Mouse (Mus musculus) erythroblast, embryonic 14.5 days (primary cell): ENCODE results near the gene Fads6. TPM values are rescaled to one million over a fixed set of nuclear protein-coding genes. Genes with fewer than 3 reads are reported as not detected.

Source experiments
- H3K27me3 ChIP-seq: 2 replicates; pipeline ENCODE4 v1.6.1; 2012; ENCODE audit warnings: inconsistent platforms; ENCODE audit not compliant: control insufficient read depth
- H3K36me3 ChIP-seq: 2 replicates; pipeline ENCODE4 v1.6.1; 2012; ENCODE audit warnings: mild to moderate bottlenecking, inconsistent platforms; ENCODE audit not compliant: control insufficient read depth
- H3K4me1 ChIP-seq: 2 replicates; pipeline ENCODE4 v1.6.1; 2012; ENCODE audit warnings: inconsistent platforms; ENCODE audit not compliant: control insufficient read depth
- H3K4me3 ChIP-seq: replicated peaks from 2 replicates; pipeline ENCODE3; 2012; ENCODE audit warnings: moderate library complexity, mild to moderate bottlenecking, inconsistent platforms
- H3K9me3 ChIP-seq: 2 replicates; pipeline ENCODE4 v1.6.1; 2012; ENCODE audit warnings: low read length, inconsistent platforms, mixed read lengths; ENCODE audit not compliant: control insufficient read depth
- GATA1 ChIP-seq: IDR thresholded peaks from 2 replicates; pipeline ENCODE4 v1.6.1; 2012; ENCODE audit warnings: low read length, inconsistent platforms, mixed read lengths
- TAL1 ChIP-seq: IDR thresholded peaks from 3 replicates; pipeline ENCODE4 v1.6.1; 2012; ENCODE audit warnings: low read length, inconsistent platforms, mixed read lengths
- polyA plus RNA-seq: library from polyadenylated mRNA; stranded (reverse); fragments of >175 nt; gene quantifications from 2 replicates; pipeline ENCODE4 v1.2.3, GENCODE M21; 2012

Gene Fads6
- polyA plus RNA-seq, 1 experiment, result 0.01 TPM

- Histone ChIP-seq H3K4me1 (peaks cover 3% of the 10 kb centered on the region; the same call in 1 of the 2 replicates), H3K4me3 (no peak overlapping the region), H3K36me3 (no peaks in the 10 kb centered on the region; the same call in 1 of the 2 replicates), H3K9me3 (no peaks in the 10 kb centered on the region), H3K27me3 (no peaks in the 10 kb centered on the region; the same call in 1 of the 2 replicates)
- TF ChIP-seq GATA1 (no peak), TAL1 (no peak)
Observed at GRCm38 (mm10) chr11:115290919-115291318, 6.5 kb downstream of the Fads6 start.

GRCm38 (mm10) chr11:115290314-115290713 is 7.1 kb downstream of the Fads6 start:
- no peaks in the 10 kb centered on the region for H3K9me3 ChIP-seq
- H3K36me3 ChIP-seq, result no peaks in the 10 kb centered on the region; the same call in 1 of the 2 replicates
- no peak overlapping the region for H3K4me3 ChIP-seq
- no peak for TF ChIP-seq TAL1
- H3K4me1 ChIP-seq, result peaks cover 3% of the 10 kb centered on the region; the same call in 1 of the 2 replicates
- H3K27me3 ChIP-seq, result no peaks in the 10 kb centered on the region; the same call in 1 of the 2 replicates

- no peaks in the 10 kb centered on the region for H3K9me3 ChIP-seq
- peaks cover 3% of the 10 kb centered on the region; the same call in 1 of the 2 replicates for H3K4me1 ChIP-seq
- no peak overlapping the region for H3K4me3 ChIP-seq
- TF ChIP-seq TAL1, result no peak
- TF ChIP-seq GATA1, result no peak
- H3K36me3 ChIP-seq, result no peaks in the 10 kb centered on the region; the same call in 1 of the 2 replicates
- no peaks in the 10 kb centered on the region; the same call in 1 of the 2 replicates for H3K27me3 ChIP-seq
Observed at GRCm38 (mm10) chr11:115289885-115290284, 7.6 kb downstream of the Fads6 start.

GRCm38 (mm10) chr11:115288305-115288704 is 9.2 kb downstream of the Fads6 start:
- no peak overlapping the region for H3K4me3 ChIP-seq
- peaks cover 3% of the 10 kb centered on the region; the same call in 1 of the 2 replicates for H3K4me1 ChIP-seq
- no peaks in the 10 kb centered on the region; the same call in 1 of the 2 replicates for H3K36me3 ChIP-seq
- TF ChIP-seq GATA1 (no peak), TAL1 (no peak)
- no peaks in the 10 kb centered on the region for H3K27me3 ChIP-seq
- no peaks in the 10 kb centered on the region for H3K9me3 ChIP-seq

GRCm38 (mm10) chr11:115287386-115287785 is 10.1 kb downstream of the Fads6 start:
- peaks cover 3% of the 10 kb centered on the region for H3K4me1 ChIP-seq
- TF ChIP-seq TAL1 (no peak), GATA1 (no peak)
- no peaks in the 10 kb centered on the region for H3K9me3 ChIP-seq
- no peak overlapping the region for H3K4me3 ChIP-seq
- no peaks in the 10 kb centered on the region; the same call in 1 of the 2 replicates for H3K36me3 ChIP-seq
- H3K27me3 ChIP-seq, result no peaks in the 10 kb centered on the region

GRCm38 (mm10) chr11:115286201-115286993 is 11.1 kb downstream of the Fads6 start:
- H3K36me3 ChIP-seq, result no peaks in the 10 kb centered on the region; the same call in 1 of the 2 replicates
- no peak for TF ChIP-seq TAL1
- no peak for TF ChIP-seq GATA1
- H3K4me1 ChIP-seq, result peaks cover 9% of the 10 kb centered on the region
- no peaks in the 10 kb centered on the region for H3K27me3 ChIP-seq
- H3K9me3 ChIP-seq, result no peaks in the 10 kb centered on the region
- H3K4me3 ChIP-seq, result no peak overlapping the region

- H3K9me3 ChIP-seq, result no peaks in the 10 kb centered on the region
- no peaks in the 10 kb centered on the region; the same call in 1 of the 2 replicates for H3K36me3 ChIP-seq
- no peak overlapping the region for H3K4me3 ChIP-seq
- H3K4me1 ChIP-seq, result peaks cover 10% of the 10 kb centered on the region
- TF ChIP-seq GATA1, result no peak
- no peak for TF ChIP-seq TAL1
- H3K27me3 ChIP-seq, result no peaks in the 10 kb centered on the region
Observed at GRCm38 (mm10) chr11:115285282-115285681, 12.2 kb downstream of the Fads6 start.

GRCm38 (mm10) chr11:115283891-115284620 is 13.4 kb downstream of the Fads6 start:
- Histone ChIP-seq H3K27me3 (no peaks in the 10 kb centered on the region), H3K36me3 (no peaks in the 10 kb centered on the region; the same call in 1 of the 2 replicates), H3K4me1 (peaks cover 21% of the 10 kb centered on the region), H3K9me3 (no peaks in the 10 kb centered on the region), H3K4me3 (no peak overlapping the region)
- no peak for TF ChIP-seq TAL1
- TF ChIP-seq GATA1, result no peak

GRCm38 (mm10) chr11:115283486-115283765 is 14.0 kb downstream of the Fads6 start:
- no peak for TF ChIP-seq TAL1
- no peak for TF ChIP-seq GATA1
- peaks cover 27% of the 10 kb centered on the region for H3K4me1 ChIP-seq

More at GRCm38 (mm10) chr11:115283486-115283765, 14.0 kb downstream of the Fads6 start:
- Histone ChIP-seq H3K36me3 (no peaks in the 10 kb centered on the region; the same call in 1 of the 2 replicates), H3K4me3 (no peak overlapping the region), H3K27me3 (no peaks in the 10 kb centered on the region), H3K9me3 (no peaks in the 10 kb centered on the region)
